Mouse (Mus musculus) CH12.LX (cell line): Measurements from ENCODE around the gene Kcnma1.

Experiments used
- CTCF ChIP-seq, 2 experiments: IDR thresholded peaks in 1 of 2; conservative IDR thresholded peaks in 1 of 2; 2 replicates each; pipeline ENCODE4 v1.5.1; 2011 to 2012; ENCODE audit warnings: low read depth in 2 of 2, low read length in 2 of 2, improper control_type of control experiment in 1 of 2, inconsistent platforms in 1 of 2, mild to moderate bottlenecking in 1 of 2, moderate library complexity in 1 of 2
- ELF1 ChIP-seq: IDR thresholded peaks from 2 replicates; pipeline ENCODE4 v1.6.1; 2014; ENCODE audit warnings: low read depth, mild to moderate bottlenecking, inconsistent platforms, low read length, improper control_type of control experiment

GRCm38 (mm10) chr14:23618973-23619372 lies 395.3 kb downstream of the Kcnma1 start:
- TF ChIP-seq CTCF (conservative IDR thresholded peaks at IDR 0.05 in 1 of 2, IDR thresholded peaks at IDR 0.05 in 1 of 2; ENCODE audit: low read depth in 2 of 2, low read length in 2 of 2) (no peak), ELF1 (no peak)
